Mouse (Mus musculus) T-cell, adult 2 months (primary cell): Measurements from ENCODE around the gene Nav2.

Experiments
- DNase-seq: peaks from one replicate; pipeline ENCODE4 v3.0.0; 2022; ENCODE audit warnings: low spot score

Nav2 gene

DNA sequence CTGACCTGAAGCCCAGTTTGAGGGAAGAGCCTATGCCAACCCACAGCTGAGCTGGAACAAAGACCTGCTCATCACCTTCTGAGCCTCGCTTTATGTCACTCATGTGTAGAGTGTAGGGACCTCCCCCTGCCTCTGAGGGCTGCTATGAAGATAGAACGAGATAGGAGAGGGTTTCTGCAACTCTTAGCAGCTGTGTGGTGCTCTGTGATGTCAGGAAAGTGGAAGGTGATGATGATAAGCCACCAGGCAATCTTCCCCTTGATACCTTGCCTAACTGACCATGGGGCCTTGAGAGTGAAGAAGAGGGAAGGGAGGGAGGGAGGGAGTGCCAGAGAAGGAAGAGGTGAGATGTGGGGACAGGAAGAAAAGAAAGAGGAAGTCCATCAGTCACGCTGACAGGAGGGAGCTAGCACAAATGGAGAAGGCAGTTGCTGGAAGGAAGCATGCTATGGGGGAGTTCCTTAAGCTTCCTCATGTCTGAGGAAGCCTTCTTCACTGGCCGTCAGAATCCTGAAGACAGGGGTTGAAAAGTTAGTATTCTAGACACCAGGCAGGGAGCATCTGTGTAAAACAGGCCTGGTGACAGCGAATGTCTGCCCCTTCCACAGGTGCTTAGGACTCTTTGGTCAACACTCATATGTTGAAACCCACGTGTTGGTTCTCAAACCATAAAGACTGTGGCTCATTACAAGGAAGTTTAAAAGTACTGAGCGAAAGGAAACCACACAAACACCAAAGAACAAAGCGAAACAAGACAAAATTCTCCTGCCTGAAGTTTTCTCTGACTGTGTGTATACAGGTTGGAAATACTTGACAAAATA lies at the start of gene Nav2:
Gene Nav2, plus strand, starts transcription at position 196 of the 821 bp plus-strand sequence.
- peak; percentile 62 for DNase-seq

DNA sequence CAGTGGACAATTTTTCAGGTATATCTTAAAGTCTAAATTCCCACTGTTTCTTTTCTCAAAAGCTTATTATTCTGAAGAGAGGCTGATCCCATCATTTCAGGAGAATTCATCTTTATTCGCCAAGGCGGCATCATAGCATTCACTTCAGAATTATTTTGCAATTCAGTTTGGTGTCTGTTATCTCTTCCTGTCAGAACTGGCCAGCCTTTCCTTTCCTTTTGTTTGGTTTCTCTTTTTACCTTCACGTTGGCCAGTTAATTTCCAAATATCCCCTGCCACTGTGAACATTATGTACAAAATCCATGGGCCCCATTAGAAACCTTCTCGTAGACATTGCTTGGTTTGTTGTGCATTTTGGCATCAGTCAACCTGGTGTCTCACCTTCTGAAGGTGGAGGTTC lies 49.2 kb upstream of the Nav2 start:
- no peak for DNase-seq

DNA sequence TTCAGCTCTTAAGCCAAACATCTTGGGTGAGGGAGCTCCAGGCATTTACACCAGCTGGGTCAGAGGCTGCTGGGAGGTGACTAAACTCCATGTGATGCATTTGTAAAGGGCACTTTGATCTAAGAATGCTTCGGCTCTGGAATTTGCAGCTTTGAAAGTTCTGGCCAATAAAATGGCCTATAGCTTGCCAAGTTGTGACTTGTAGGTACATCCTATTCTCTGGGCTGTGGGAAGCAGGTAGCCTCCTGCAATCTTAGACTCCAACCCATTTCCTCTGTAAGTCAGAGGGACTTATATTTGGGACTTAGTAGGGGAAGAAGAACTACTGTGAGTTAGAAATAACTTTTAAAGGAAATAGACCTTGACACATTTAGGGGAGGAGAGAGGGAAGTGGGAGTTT lies 47.6 kb upstream of the Nav2 start:
- DNase-seq, result no peak

DNA sequence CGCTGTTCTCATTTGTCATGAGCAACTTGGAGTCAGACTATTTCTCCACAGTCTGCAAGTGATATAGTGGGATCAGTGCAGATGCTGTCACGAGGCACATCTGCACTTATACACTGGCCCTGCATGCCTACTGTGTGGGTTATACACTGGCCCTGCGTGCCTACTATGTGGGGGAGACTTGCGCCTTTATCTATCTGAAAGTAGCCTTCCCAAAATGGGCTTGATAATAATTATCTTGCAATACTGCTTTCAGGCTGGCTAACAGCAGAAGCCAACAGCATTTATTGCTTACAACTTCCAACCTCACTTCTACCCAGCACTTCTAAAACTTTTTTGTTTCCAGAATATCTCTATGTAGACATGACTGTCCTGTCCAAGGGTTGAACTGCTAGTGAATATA lies 46.7 kb upstream of the Nav2 start:
- DNase-seq, result no peak

DNA sequence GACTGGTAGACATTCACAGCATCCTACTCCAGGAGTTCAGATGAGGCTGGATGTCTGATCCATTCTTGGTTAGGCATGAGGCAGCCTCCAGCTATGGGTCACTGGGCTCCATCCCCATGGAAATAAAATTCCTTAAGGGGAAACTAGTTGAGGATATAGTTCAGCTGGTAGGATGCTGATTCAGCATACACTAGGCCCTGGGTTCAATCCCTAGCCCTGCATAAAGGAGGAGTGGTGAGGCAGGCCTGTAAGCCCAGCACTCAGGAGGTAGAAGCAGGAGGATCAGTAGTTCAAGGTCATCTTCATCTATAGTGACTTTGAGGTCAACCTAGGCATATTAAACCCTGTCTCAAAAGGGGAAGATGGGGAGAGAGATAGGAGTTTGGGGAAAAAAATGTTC lies 44.3 kb upstream of the Nav2 start:
- no peak for DNase-seq

DNA sequence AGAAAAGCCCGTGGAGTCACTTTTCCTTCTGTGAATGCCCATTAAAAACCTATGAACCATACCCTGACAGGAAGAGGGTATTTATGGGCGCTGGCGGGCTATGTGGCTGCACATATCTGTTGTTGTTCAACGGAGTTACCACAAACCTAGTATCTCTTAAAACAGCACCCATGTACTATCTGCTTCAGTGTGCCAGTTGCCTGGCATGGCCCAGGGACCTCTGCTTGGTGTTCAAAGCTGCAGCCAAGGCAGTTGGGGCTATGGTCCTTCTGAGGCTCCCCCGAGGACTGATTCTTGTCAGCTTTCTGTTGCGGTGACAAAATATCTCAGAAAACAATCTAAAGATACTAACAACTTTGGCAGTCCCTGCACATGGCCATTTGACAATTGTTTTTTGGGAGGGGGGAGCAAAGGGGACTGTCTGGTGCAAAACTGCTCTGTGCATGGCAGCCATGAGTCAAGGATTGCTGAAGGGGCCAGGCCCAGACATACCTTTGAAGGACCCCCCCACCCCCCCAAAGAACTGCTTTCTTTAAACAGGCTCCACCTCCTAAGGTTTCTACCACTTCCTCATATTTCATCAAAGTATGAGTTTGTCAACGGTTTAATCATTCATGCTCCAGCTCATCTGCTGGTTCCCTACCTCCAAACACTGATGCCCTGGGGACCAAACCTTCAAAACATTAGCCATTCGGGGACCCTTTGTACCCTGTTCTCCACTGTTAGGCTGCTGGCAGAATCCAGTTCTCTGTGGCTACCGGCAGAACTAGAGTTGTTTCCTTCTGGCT lies 43.7 kb upstream of the Nav2 start:
- no peak for DNase-seq

DNA sequence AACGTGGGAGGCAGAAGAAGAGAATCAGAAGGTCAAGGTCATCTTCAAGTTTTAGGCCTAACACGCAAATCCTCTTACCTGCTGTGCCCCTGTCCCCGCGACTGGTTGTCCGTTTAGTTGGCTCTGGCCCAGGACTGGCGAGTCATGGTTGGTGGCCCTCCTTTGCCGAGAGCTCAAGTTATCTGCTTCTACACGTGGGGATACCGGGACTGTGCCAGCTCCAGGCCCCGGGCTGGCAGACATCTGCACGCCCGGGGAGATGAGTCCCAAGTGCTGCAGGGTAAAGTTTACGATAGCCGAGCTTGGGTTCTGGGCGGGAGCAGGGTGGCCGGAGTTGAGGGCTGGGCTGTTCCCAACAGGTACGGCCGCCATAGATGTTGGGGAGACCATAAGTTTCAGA lies 40.9 kb upstream of the Nav2 start:
- no peak for DNase-seq

DNA sequence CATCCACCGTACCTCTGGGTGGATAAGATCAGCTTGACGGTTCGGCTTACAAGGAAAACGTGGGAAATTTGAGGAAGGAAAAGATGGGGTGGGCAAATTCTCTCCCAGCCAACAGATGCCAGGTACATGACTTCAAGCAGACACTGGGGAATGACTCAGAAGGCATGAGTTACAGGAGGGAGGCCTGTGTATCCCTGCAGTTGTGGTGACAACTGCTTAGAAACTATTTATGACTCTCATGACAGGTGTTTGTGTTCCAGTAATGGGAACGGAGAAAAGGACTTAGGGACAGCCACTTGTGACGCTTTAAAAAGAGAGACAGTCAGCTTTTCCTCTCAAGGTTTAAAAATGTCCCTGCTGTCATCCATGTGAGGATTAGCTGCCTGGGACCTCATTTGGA lies 38.4 kb upstream of the Nav2 start:
- DNase-seq, result no peak

DNA sequence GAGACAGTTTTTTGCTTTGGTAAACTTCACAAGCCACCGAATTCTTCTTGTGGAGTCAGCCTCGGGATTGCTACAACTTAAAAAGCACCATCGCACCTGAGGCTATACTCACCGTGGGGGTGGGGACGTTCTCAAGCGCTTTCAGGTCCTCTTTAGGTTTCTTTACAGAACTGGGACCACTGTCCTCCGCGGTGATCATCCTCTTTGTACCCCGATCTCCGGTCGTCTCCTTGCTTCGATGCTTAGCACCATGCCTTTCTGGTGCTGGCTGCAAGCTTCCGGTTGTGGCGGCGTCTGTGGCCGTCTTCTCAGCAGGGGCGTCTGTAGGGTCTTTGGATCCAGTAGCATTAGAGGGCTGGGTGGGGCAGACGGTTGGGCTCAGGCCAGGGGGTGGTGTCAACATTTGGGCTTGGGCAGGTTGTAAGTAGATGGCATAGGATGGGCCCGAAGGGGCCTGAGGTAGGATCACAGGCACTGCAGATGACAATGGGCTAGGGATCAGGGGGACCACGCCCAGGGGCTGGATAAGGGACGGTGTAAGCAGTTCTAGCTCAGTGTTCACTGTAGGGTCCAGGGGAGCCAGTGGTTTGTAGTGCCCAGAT lies 37.8 kb upstream of the Nav2 start:
- DNase-seq, result no peak

DNA sequence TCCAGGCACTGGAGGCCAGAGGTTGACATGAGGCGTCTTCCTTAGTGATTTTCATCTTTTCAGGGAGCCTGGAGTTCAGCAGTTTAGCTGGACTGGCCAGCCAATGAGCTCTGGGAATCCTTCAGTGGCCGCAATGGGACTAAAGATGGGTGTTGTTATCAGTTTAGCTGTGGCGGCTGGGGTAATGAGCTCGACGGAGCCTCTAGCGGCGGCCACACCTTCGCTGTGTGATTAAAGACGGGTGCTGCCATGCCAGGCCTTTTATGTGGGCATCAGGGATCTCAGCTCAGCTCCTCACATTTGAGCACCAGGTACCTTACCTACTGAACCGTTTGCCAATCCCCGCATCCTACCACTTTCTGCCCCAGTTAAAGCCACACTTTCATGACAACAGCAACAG lies 37.2 kb upstream of the Nav2 start:
- no peak for DNase-seq

DNA sequence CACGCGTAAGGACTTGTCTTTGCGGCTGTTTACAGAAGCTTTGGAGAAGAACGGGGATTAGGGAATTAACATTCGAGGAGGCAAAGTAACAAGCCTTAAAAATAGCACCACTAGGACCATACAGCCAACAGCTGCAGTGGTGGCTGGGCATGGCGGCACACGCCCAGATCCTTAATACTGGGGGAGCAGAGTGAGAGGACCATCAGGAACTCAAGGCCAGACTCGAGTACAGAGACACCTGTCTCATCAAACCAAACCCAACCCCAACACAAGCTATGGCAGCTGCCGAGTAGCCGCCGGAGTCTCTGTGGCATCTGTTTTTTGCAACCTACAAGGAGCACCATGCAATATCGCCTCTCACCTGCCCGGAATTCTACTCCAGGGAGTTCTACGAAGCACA lies 33.4 kb upstream of the Nav2 start:
- DNase-seq, result no peak

DNA sequence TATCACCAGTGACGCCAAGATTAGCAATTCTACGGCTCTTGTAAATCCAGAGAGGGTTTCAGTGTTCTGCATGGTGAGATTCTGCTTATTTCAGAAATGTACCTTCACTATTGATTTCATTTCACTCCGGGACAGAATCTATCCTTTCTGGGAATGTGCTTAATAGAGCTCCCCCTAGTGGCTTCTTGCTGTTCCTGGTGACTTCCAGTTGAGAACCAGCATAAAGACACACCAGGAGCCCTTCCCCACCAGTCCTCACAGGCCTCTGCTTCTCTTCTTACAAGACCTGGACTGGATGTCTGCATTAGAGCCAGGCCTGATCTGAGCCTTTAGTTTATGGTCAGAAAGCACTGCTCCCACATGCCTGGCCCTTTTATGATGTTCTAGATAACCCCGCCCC lies 32.0 kb upstream of the Nav2 start:
- peak; percentile 25 for DNase-seq

DNA sequence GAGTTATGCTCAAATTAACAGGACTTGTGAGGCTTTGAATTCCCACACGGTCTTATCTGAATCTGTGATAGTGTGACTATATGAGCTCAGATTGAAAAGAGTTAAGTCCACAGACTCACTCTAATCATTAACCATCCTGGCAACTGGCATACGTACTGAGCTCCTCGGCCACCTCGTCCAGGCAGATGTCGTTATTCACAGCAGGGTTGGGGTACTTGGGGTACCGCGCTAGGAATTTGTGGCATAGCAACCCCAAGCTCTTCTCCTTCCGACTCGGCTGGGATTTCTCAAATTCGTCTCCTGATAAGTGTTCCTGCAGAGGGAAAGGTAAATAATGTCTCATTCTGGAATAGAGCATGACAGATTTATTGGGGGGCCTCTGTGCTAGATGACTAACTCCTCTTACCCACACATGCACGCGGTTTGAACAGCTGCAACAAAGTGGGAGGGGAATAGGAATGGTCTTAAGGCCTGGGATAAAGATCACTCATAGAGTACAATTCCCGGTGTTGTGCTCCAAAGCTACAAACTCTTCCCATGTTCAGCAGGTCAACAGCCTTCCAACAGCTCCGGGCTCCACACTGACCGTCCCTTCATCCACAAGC lies 30.6 kb upstream of the Nav2 start:
- DNase-seq, result no peak

DNA sequence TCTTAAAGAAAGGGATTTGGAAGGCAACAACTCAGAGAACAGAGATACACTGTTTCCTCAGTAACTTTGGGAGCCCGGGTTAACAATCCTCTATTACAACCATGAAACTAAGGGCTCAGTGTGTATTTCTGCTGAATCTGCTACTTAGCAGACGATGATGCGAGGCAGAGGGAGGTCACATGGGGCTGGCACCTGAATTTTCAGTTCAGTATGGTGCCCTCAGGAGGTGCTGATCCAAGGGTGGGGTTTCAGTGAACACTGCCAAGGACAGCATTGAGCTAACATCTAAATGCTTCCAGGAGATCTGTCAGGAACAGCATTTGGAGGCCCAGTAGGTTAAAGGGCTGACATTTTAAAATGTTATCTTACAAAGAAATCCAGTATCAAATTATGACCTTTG lies 28.9 kb upstream of the Nav2 start:
- no peak for DNase-seq

DNA sequence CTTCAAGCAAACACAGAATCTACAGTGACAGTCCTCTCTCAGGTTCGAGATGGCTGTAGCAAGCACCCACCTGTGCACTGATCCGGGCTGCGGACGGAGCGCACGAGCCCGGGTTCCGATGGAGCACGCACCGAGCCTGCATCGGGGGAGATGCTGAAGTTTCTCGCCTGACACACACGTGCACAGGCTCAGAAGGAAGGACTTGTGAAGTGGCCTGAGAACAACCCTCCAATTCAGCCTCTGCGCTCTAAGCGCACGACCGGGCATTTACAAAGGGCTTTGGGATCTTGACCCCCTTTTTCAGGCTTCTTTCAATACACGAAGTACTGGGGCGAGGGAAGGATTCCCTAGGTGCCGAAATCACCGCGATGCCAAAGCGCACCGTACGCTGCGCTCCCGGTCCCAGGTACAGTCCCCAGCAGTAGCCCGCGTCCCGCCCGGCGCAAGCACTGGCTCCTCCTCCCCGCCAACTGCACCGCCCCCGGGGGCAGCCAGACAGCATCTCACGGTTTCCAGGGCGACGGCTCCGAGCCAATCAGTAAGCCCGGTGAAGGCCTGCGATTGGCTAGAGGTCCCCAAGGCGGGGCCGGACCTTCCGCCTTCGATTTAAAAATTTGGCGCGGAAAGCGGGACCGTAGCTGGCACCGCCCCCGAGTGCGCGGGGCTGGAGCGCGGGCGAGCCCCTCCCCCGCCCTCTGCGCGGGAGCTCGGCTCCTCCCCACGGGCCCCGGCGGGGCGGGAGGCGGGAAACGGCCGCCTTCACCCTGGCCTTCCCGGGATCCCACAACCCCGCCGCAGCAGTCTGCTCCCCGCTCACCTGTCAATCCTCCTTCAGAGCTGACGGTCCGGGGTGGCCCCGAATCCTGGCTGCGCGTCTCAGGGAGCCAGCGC lies 27.7 kb upstream of the Nav2 start:
- peak; percentile 88 for DNase-seq

DNA sequence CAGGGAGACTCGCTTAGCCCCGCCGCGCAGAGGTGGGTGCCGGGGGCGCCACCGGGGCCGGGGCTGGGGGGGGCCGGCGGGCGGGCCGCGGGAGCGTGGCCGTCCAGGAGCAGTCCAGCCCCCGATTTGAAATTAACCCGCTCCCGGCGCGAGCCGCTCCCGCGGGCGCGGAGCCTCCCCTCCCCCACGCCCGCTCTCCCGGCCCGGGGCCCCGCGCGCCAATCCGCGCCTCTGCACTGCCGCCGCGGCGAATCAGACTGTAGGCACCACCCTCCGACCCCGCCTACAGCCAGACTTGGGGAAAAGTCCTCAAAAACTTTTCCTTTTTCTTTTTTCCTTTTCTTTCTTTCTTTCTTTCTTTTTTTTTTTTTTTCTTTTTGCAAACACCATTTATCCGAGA lies 27.0 kb upstream of the Nav2 start, which contains the start of gene E2f8:
Gene E2f8, minus strand, starts transcription at position 111 of the 400 bp plus-strand sequence.
- DNase-seq, result peak; percentile 10

DNA sequence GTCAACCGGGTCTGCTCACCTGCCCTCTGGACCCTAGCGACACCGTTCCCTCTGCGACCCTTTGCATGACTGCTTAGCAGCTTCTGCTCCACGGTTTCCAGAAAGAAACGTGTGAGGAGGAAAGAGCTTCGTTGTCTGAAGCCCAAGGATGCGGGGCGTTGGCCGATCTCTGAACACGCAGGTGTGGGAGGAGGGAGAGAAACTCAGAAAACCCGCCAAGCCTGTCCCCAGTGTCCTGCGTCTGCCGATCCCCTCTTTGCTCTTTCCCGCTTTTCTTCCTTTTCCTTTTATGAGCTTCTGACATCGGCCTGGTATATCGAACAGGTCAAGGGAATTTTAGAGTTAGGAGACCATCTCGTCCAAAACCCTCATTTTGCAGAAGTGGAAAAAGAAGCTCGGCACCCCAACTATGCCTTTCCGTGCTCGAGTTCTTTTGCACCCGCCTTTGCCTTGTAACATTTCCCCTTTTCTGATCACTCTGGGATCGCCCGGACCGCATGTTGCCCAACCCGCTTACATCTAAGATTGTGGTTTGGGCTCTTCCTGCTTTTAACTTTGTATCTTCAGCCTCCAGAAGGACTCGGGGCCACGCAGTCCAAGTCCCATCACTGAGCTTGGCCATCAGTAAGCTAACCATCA lies 26.4 kb upstream of the Nav2 start:
- no peak for DNase-seq

DNA sequence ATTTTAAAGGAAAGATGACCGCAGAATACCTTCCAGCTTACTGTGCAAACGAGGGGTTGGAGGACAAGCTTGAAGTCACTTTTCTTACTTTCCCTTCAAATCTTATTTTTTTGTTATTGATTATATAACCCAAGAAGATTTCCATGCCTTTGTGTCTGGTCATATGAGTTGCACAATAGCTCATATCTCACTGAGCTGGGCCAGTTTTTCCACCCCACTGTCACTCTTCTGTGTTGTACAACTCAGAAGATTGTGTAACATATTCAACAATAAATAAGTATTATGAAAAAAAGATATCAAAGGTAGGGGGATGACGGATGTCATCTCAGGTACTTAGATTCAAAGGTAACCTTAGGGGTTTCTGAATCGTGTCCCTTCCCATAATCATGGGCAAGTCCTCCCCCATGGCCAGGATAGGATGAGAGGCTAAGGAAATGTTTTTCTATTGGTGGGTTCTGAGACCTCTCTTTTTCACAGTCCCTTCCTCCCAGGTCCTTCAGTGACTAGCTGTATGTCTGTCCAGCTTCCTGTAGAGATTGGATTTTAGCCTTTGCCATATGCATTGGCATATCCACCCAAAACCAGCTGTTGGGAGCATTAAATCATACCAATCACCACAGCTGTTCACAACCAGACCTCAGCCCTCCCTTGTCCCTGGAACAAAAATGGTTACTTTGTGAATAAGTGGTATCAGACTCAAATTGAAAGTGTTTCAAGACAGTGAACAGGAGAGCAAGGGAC lies 24.8 kb upstream of the Nav2 start:
- DNase-seq, result no peak

DNA sequence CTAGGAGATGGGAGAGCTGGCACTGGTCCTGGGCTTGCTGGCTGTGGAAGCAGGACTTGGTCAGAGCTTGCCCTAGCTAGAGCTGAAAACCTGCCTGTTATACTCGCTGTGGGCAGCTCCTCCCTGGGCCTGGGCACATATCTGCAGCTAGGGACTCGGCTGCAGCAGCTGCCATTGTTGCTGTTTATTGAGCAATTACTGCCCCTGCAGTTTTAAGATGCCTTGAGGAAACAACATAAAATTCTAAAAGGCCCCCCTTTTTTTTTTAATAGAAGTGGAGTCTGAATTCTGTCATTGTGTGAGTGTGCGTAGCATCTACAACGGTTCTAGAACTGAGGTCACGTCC lies 24.3 kb upstream of the Nav2 start:
- DNase-seq, result no peak

DNA sequence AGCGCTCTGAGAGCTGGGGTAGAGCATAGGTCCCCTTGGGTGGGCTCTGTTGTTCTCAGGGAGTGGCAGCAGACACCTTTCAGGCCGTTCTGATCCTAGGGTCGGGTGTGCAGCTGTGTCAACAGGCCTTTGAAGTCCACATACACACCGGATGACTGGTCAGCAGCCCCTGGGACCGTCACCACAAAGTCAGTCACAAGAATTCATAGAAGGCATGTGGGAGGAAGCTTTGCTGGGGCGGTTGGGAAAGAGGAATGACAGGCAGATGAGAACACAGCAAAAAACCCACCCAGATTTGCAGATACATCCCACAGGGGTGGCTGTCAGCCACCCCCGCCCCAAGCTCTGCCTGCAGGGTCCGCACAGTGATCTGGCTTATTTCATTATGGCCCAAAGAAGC lies 20.5 kb upstream of the Nav2 start:
- DNase-seq, result no peak

DNA sequence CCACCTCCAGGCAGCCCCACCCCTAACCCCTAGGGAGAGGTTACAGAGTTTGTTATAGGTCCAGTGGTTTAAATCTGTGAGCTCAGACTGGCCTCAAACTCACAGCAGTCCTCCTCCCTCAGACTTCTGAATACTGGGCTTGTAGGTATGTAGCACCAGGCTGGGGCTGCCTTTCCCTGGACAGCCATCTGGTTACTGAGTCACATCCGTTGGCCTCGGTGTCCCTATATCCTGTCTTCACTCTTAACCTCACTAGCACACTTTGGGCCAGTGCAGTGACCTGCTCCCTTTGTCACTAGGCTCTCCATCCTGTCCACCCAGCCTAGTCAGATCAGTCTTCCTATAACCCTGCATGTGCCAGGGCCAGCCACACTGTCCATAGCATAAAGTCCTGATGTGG lies 19.8 kb upstream of the Nav2 start:
- no peak for DNase-seq
